Mouse (Mus musculus) left cerebral cortex, adult 11 months (tissue): ENCODE results near the gene Lmx1a.

ENCODE experiments used
- DNase-seq: peaks from one replicate; pipeline ENCODE4 v3.0.0; 2022; ENCODE audit warnings: low spot score

Lmx1a gene

GRCm38 (mm10) chr1:167788684-167789413, 99.8 kb downstream of the Lmx1a start:
- no peak for DNase-seq

- no peak for DNase-seq
These were observed 100.4 kb downstream of the Lmx1a start for GRCm38 (mm10) chr1:167789448-167789847.

- DNase-seq = no peak
These were observed 101.7 kb downstream of the Lmx1a start for GRCm38 (mm10) chr1:167790688-167791087.

- DNase-seq = no peak
These were observed 102.2 kb downstream of the Lmx1a start for GRCm38 (mm10) chr1:167791221-167791620.

- DNase-seq = no peak
These were observed 112.9 kb downstream of the Lmx1a start for GRCm38 (mm10) chr1:167801923-167802322.

- DNase-seq = no peak
These were observed 113.7 kb downstream of the Lmx1a start for GRCm38 (mm10) chr1:167802510-167803271.

- no peak for DNase-seq
These were observed 114.4 kb downstream of the Lmx1a start for GRCm38 (mm10) chr1:167803351-167803981.

GRCm38 (mm10) chr1:167804836-167805235, 115.8 kb downstream of the Lmx1a start:
- no peak for DNase-seq

GRCm38 (mm10) chr1:167811141-167811540, 122.1 kb downstream of the Lmx1a start:
- no peak for DNase-seq

GRCm38 (mm10) chr1:167815166-167815565, 126.1 kb downstream of the Lmx1a start:
- DNase-seq = no peak

GRCm38 (mm10) chr1:167817028-167817427, 128.0 kb downstream of the Lmx1a start:
- no peak for DNase-seq

- DNase-seq = no peak
These were observed 128.6 kb downstream of the Lmx1a start for GRCm38 (mm10) chr1:167817616-167818015.

- DNase-seq = no peak
These were observed 131.0 kb downstream of the Lmx1a start for GRCm38 (mm10) chr1:167820031-167820430.

- no peak for DNase-seq
These were observed 132.1 kb downstream of the Lmx1a start for GRCm38 (mm10) chr1:167821125-167821524.

GRCm38 (mm10) chr1:167830291-167830690, 141.3 kb downstream of the Lmx1a start:
- DNase-seq = no peak

- DNase-seq = no peak
These were observed 142.6 kb downstream of the Lmx1a start for GRCm38 (mm10) chr1:167831601-167832000.

- DNase-seq = no peak
These were observed 165.8 kb downstream of the Lmx1a start for GRCm38 (mm10) chr1:167854801-167855200.

- DNase-seq = no peak
These were observed 183.0 kb downstream of the Lmx1a start for GRCm38 (mm10) chr1:167872028-167872427.

- no peak for DNase-seq
These were observed 185.1 kb downstream of the Lmx1a start for GRCm38 (mm10) chr1:167874099-167874498.

- DNase-seq = no peak
These were observed 188.9 kb downstream of the Lmx1a start for GRCm38 (mm10) chr1:167877931-167878330.

GRCm38 (mm10) chr1:167878354-167878753, 189.3 kb downstream of the Lmx1a start:
- no peak for DNase-seq

- DNase-seq = no peak
These were observed 196.7 kb downstream of the Lmx1a start for GRCm38 (mm10) chr1:167885776-167886175.

- DNase-seq = no peak
These were observed 199.1 kb downstream of the Lmx1a start for GRCm38 (mm10) chr1:167888120-167888519.
